29 mouse cellular contexts compared by ENCODE assay signal in genomic region chr10:39949377-39949954, GRCm38 (mm10). TPM values are rescaled to one million over a fixed set of nuclear protein-coding genes. Genes with fewer than 3 reads are reported as not detected.
DNase-seq lines count a peak whose midpoint lies in the region; ATAC-seq and TF ChIP-seq lines count a peak whose summit lies in the region.
"Had no signal": no experiment of that assay in that cellular context is flagged by ENCODE, and none has a peak within 500 bp of the region (broad histone marks: within the 10 kb centered on the region; RNA-seq: fewer than 3 reads in every experiment).

No protein-coding gene starts in this region.

- WGBS in midbrain, embryonic 11.5 days = 50% methylated on average over 2 of the region's 2 CpGs
- WGBS in midbrain, embryonic 16.5 days = 59% methylated on average over 2 of the region's 2 CpGs
- 61% methylated on average over 2 of the region's 2 CpGs for WGBS in midbrain, embryonic 13.5 days
- 34% methylated on average over 2 of the region's 2 CpGs for WGBS in midbrain, postnatal 0 days

- no peaks in the 10 kb centered on the region for H3K36me3 ChIP-seq in megakaryocyte, embryonic 14.5 days (replicated peaks; ENCODE audit: low read length)
- no peaks in the 10 kb centered on the region for H3K36me3 ChIP-seq in midbrain, embryonic 11.5 days (ENCODE audit: control insufficient read depth, insufficient read depth, low read length)
- H3K36me3 ChIP-seq in midbrain, embryonic 16.5 days (ENCODE audit: control insufficient read depth, insufficient read depth, low read length) = no peaks in the 10 kb centered on the region
- H3K36me3 ChIP-seq in midbrain, embryonic 13.5 days = no peaks in the 10 kb centered on the region
- no peaks in the 10 kb centered on the region for H3K36me3 ChIP-seq in midbrain, postnatal 0 days (ENCODE audit: insufficient read depth, low read length)
- H3K36me3 ChIP-seq: embryonic facial prominence, embryonic 13.5 days; embryonic facial prominence, embryonic 15.5 days; forebrain, embryonic 10.5 days; forebrain, embryonic 12.5 days had no signal

- H3K4me1 ChIP-seq in megakaryocyte, embryonic 14.5 days = peaks cover 5% of the 10 kb centered on the region; the same call in 1 of the 2 replicates
- peaks cover 3% of the 10 kb centered on the region; the same call in 1 of the 2 replicates for H3K4me1 ChIP-seq in midbrain, embryonic 11.5 days (ENCODE audit: control insufficient read depth, insufficient read depth, low read length)
- no peaks in the 10 kb centered on the region for H3K4me1 ChIP-seq in midbrain, embryonic 16.5 days (ENCODE audit: control insufficient read depth, insufficient read depth, low read length)
- no peaks in the 10 kb centered on the region for H3K4me1 ChIP-seq in midbrain, embryonic 13.5 days (replicated peaks)
- H3K4me1 ChIP-seq in midbrain, postnatal 0 days (ENCODE audit: insufficient read depth, low read length) = no peaks in the 10 kb centered on the region
- H3K4me1 ChIP-seq: embryonic facial prominence, embryonic 13.5 days; embryonic facial prominence, embryonic 15.5 days; forebrain, embryonic 10.5 days; forebrain, embryonic 12.5 days had no signal

- H3K9me3 ChIP-seq in megakaryocyte, embryonic 14.5 days = no peaks in the 10 kb centered on the region
- no peaks in the 10 kb centered on the region for H3K9me3 ChIP-seq in midbrain, embryonic 11.5 days (ENCODE audit: control insufficient read depth, low read length)
- H3K9me3 ChIP-seq in midbrain, embryonic 16.5 days (replicated peaks; ENCODE audit: control insufficient read depth, low read length, poor library complexity, severe bottlenecking) = no peaks in the 10 kb centered on the region
- H3K9me3 ChIP-seq in midbrain, embryonic 13.5 days = no peaks in the 10 kb centered on the region
- no peaks in the 10 kb centered on the region for H3K9me3 ChIP-seq in midbrain, postnatal 0 days (ENCODE audit: low read length)
- H3K9me3 ChIP-seq: embryonic facial prominence, embryonic 13.5 days; embryonic facial prominence, embryonic 15.5 days; forebrain, embryonic 10.5 days; forebrain, embryonic 12.5 days had no signal

- peak overlapping the region; percentile 19 for H3K4me3 ChIP-seq in megakaryocyte, embryonic 14.5 days (replicated peaks)
- no peak overlapping the region for H3K4me3 ChIP-seq in midbrain, embryonic 11.5 days (ENCODE audit: low read depth, low read length)
- H3K4me3 ChIP-seq in midbrain, embryonic 16.5 days (ENCODE audit: low read depth, low read length) = no peak overlapping the region
- H3K4me3 ChIP-seq in midbrain, embryonic 13.5 days (replicated peaks) = no peak overlapping the region
- no peak overlapping the region for H3K4me3 ChIP-seq in midbrain, postnatal 0 days (ENCODE audit: low read depth, low read length)
- H3K4me3 ChIP-seq: embryonic facial prominence, embryonic 13.5 days; embryonic facial prominence, embryonic 15.5 days; erythroblast, embryonic 14.5 days; forebrain, embryonic 10.5 days; forebrain, embryonic 12.5 days had no signal

- H3K4me2 ChIP-seq in midbrain, embryonic 11.5 days = no peak overlapping the region
- H3K4me2 ChIP-seq in midbrain, embryonic 16.5 days (ENCODE audit: low read length) = no peak overlapping the region
- H3K4me2 ChIP-seq in midbrain, embryonic 13.5 days (replicated peaks) = no peak overlapping the region
- no peak overlapping the region for H3K4me2 ChIP-seq in midbrain, postnatal 0 days (ENCODE audit: low read depth, low read length, poor library complexity, severe bottlenecking)
- H3K4me2 ChIP-seq: embryonic facial prominence, embryonic 13.5 days; embryonic facial prominence, embryonic 15.5 days; forebrain, embryonic 12.5 days had no signal

- no peak overlapping the region for H3K27ac ChIP-seq in midbrain, embryonic 11.5 days (ENCODE audit: low read depth, low read length)
- no peak overlapping the region for H3K27ac ChIP-seq in midbrain, embryonic 16.5 days (ENCODE audit: low read length)
- no peak overlapping the region for H3K27ac ChIP-seq in midbrain, embryonic 13.5 days
- no peak overlapping the region for H3K27ac ChIP-seq in midbrain, postnatal 0 days (ENCODE audit: low read depth, low read length)
- H3K27ac ChIP-seq: embryonic facial prominence, embryonic 13.5 days; embryonic facial prominence, embryonic 15.5 days; forebrain, embryonic 10.5 days; forebrain, embryonic 12.5 days had no signal

- no peaks in the 10 kb centered on the region for H3K27me3 ChIP-seq in megakaryocyte, embryonic 14.5 days (replicated peaks)
- no peaks in the 10 kb centered on the region for H3K27me3 ChIP-seq in midbrain, embryonic 11.5 days (ENCODE audit: control insufficient read depth, insufficient read depth, low read length)
- H3K27me3 ChIP-seq in midbrain, embryonic 16.5 days (ENCODE audit: control insufficient read depth, insufficient read depth, low read depth, low read length) = no peaks in the 10 kb centered on the region
- H3K27me3 ChIP-seq in midbrain, embryonic 13.5 days = peaks cover 14% of the 10 kb centered on the region
- no peaks in the 10 kb centered on the region for H3K27me3 ChIP-seq in midbrain, postnatal 0 days (ENCODE audit: insufficient read depth, low read length)
- H3K27me3 ChIP-seq: embryonic facial prominence, embryonic 13.5 days; embryonic facial prominence, embryonic 15.5 days; forebrain, embryonic 12.5 days had no signal

- DNase-seq in midbrain, embryonic 11.5 days (ENCODE audit: low spot score, missing footprints) = peak; percentile 85
- no peak for DNase-seq in midbrain, postnatal 0 days (ENCODE audit: low spot score)
- no peak for DNase-seq in left cerebral cortex, adult 8-10 months (ENCODE audit: low spot score in 2 of 2)
- DNase-seq: adrenal gland, adult 2 months; adrenal gland, postnatal 10 days; adrenal gland, postnatal 25 days; cerebellum, adult 11 months; cerebellum, adult 18-20 months; cerebellum, adult 8-10 months; cerebellum, adult 9-11 months; cerebellum, postnatal 14 days; cerebellum, postnatal 36 days; embryo, embryonic 11 days had no signal

- ATAC-seq in megakaryocyte, adult 5-6 weeks (ENCODE audit: poor library complexity, severe bottlenecking) = no peak
- ATAC-seq in midbrain, embryonic 11.5 days (ENCODE audit: low FRiP score) = peak; percentile 74
- no peak for ATAC-seq in midbrain, embryonic 16.5 days
- peak; percentile 55; the same call in 1 of the 2 replicates for ATAC-seq in midbrain, embryonic 13.5 days
- 0 out of 2 replicates have a peak, but pooled peaks have one; percentile 23 for ATAC-seq in midbrain, postnatal 0 days (ENCODE audit: low FRiP score)
- ATAC-seq: forebrain, embryonic 14.5 days had no signal

- no peak for TF ChIP-seq CTCF in midbrain, postnatal 0 days (IDR thresholded peaks at IDR 0.05)

- no peak overlapping the region for H3K9ac ChIP-seq in midbrain, embryonic 11.5 days (ENCODE audit: low read length)
- no peak overlapping the region for H3K9ac ChIP-seq in midbrain, embryonic 16.5 days (ENCODE audit: low read depth, low read length)
- H3K9ac ChIP-seq in midbrain, embryonic 13.5 days (replicated peaks) = no peak overlapping the region
- H3K9ac ChIP-seq in midbrain, postnatal 0 days (replicated peaks; ENCODE audit: low read length, poor library complexity, severe bottlenecking) = no peak overlapping the region
- H3K9ac ChIP-seq: embryonic facial prominence, embryonic 13.5 days; embryonic facial prominence, embryonic 15.5 days; forebrain, embryonic 12.5 days had no signal

RNA-seq across cellular contexts. Expression of gene Mfsd4b3, which starts 10.5 kb away (rescaled TPM):
- not detected in 2 replicates for polyA plus RNA-seq in megakaryocyte, embryonic 14.5 days (2012; ENCODE audit: insufficient read depth, low replicate concordance)
- 0.64 and 0.69 TPM in 2 replicates for total RNA-seq in megakaryocyte, adult 5-6 weeks (2015)
- 0.94 and 1.1 TPM in 2 replicates for total RNA-seq in megakaryocyte, adult 5-6 weeks (2017)
- polyA plus RNA-seq in midbrain, embryonic 11.5 days (2014; fragmentation: Nextera tagmentation; extraction: Ambion mirVana) = 0.61 TPM in 1 of 2 replicates, not detected in the other
- polyA plus RNA-seq in midbrain, embryonic 16.5 days (2015; fragmentation: Nextera tagmentation; extraction: Ambion mirVana) = 0.10 and 0.11 TPM in 2 replicates
- polyA plus RNA-seq in midbrain, embryonic 13.5 days (2015; fragmentation: Nextera tagmentation; extraction: Ambion mirVana) = 0.13 TPM in 1 of 2 replicates, not detected in the other
- not detected in 2 replicates for total RNA-seq in midbrain, postnatal 0 days (2014; rRNA removed)
- polyA plus RNA-seq in midbrain, postnatal 0 days (2015; fragmentation: Nextera tagmentation; extraction: Ambion mirVana) = not detected in 2 replicates
- total RNA-seq in left cerebral cortex, adult 8-10 months (2022) = under 1 TPM in 2 of 4 experiments, not detected in 2; 0.21 to 0.46 TPM
- total RNA-seq: common myeloid progenitor, adult 5-6 weeks; MEL had no signal
- polyA plus RNA-seq: erythroblast, embryonic 14.5 days; forebrain, embryonic 10.5 days; forebrain, embryonic 12.5 days had no signal

RNA-seq across cellular contexts. Expression of gene Mfsd4b2, which starts 22.7 kb away (rescaled TPM):
- not detected in 2 replicates for polyA plus RNA-seq in megakaryocyte, embryonic 14.5 days (2012; ENCODE audit: insufficient read depth, low replicate concordance)
- total RNA-seq in megakaryocyte, adult 5-6 weeks (2015) = not detected in 2 replicates
- total RNA-seq in megakaryocyte, adult 5-6 weeks (2017) = not detected in 2 replicates
- not detected in 2 replicates for polyA plus RNA-seq in midbrain, embryonic 11.5 days (2014; fragmentation: Nextera tagmentation; extraction: Ambion mirVana)
- not detected in 2 replicates for polyA plus RNA-seq in midbrain, embryonic 16.5 days (2015; fragmentation: Nextera tagmentation; extraction: Ambion mirVana)
- polyA plus RNA-seq in midbrain, embryonic 13.5 days (2015; fragmentation: Nextera tagmentation; extraction: Ambion mirVana) = not detected in 2 replicates
- total RNA-seq in midbrain, postnatal 0 days (2014; rRNA removed) = not detected in 2 replicates
- 0.07 TPM in 1 of 2 replicates, not detected in the other for polyA plus RNA-seq in midbrain, postnatal 0 days (2015; fragmentation: Nextera tagmentation; extraction: Ambion mirVana)
- total RNA-seq in left cerebral cortex, adult 8-10 months (2022) = under 1 TPM; 0.28 to 0.61 (median 0.36) TPM
- total RNA-seq: common myeloid progenitor, adult 5-6 weeks; ES-E14; MEL had no signal
- polyA plus RNA-seq: brain, embryonic 14.5 days; C2C12; embryonic facial prominence, embryonic 11.5 days; embryonic facial prominence, embryonic 13.5 days; embryonic facial prominence, embryonic 15.5 days; erythroblast, embryonic 14.5 days; forebrain, embryonic 10.5 days; forebrain, embryonic 12.5 days; forebrain, embryonic 14.5 days had no signal

RNA-seq across cellular contexts. Expression of gene Mfsd4b5, which starts 37.0 kb away (rescaled TPM):
- 0.79 TPM in 1 of 2 replicates, not detected in the other for polyA plus RNA-seq in megakaryocyte, embryonic 14.5 days (2012; ENCODE audit: insufficient read depth, low replicate concordance)
- total RNA-seq in megakaryocyte, adult 5-6 weeks (2015) = 0.68 and 0.76 TPM in 2 replicates
- 1.1 and 1.2 TPM in 2 replicates for total RNA-seq in megakaryocyte, adult 5-6 weeks (2017)
- polyA plus RNA-seq in midbrain, embryonic 11.5 days (2014; fragmentation: Nextera tagmentation; extraction: Ambion mirVana) = 0.12 TPM in 1 of 2 replicates, not detected in the other
- polyA plus RNA-seq in midbrain, embryonic 16.5 days (2015; fragmentation: Nextera tagmentation; extraction: Ambion mirVana) = not detected in 2 replicates
- polyA plus RNA-seq in midbrain, embryonic 13.5 days (2015; fragmentation: Nextera tagmentation; extraction: Ambion mirVana) = not detected in 2 replicates
- total RNA-seq in midbrain, postnatal 0 days (2014; rRNA removed) = 0.24 TPM in 1 of 2 replicates, not detected in the other
- polyA plus RNA-seq in midbrain, postnatal 0 days (2015; fragmentation: Nextera tagmentation; extraction: Ambion mirVana) = not detected in 2 replicates
- under 1 TPM in 3 of 4 experiments, not detected in 1; 0.25 to 0.44 (median 0.27) TPM for total RNA-seq in left cerebral cortex, adult 8-10 months (2022)
- total RNA-seq: MEL had no signal
- polyA plus RNA-seq: embryonic facial prominence, embryonic 11.5 days; erythroblast, embryonic 14.5 days; forebrain, embryonic 10.5 days; forebrain, embryonic 12.5 days; forebrain, embryonic 14.5 days had no signal

RNA-seq across cellular contexts. Expression of gene Mfsd4b4, which starts 50.4 kb away (rescaled TPM):
- polyA plus RNA-seq in megakaryocyte, embryonic 14.5 days (2012; ENCODE audit: insufficient read depth, low replicate concordance) = 0.30 TPM in 1 of 2 replicates, not detected in the other
- 2.2 and 2.4 TPM in 2 replicates for total RNA-seq in megakaryocyte, adult 5-6 weeks (2015)
- total RNA-seq in megakaryocyte, adult 5-6 weeks (2017) = 2.1 and 3.5 TPM in 2 replicates
- 3.6 and 3.8 TPM in 2 replicates for polyA plus RNA-seq in midbrain, embryonic 11.5 days (2014; fragmentation: Nextera tagmentation; extraction: Ambion mirVana)
- 4.8 and 5.2 TPM in 2 replicates for polyA plus RNA-seq in midbrain, embryonic 16.5 days (2015; fragmentation: Nextera tagmentation; extraction: Ambion mirVana)
- 3.2 and 3.6 TPM in 2 replicates for polyA plus RNA-seq in midbrain, embryonic 13.5 days (2015; fragmentation: Nextera tagmentation; extraction: Ambion mirVana)
- 9.2 and 9.7 TPM in 2 replicates for total RNA-seq in midbrain, postnatal 0 days (2014; rRNA removed)
- 2.4 TPM in 2 replicates for polyA plus RNA-seq in midbrain, postnatal 0 days (2015; fragmentation: Nextera tagmentation; extraction: Ambion mirVana)
- 10 to 100 TPM in 1 of 4 experiments, 1 to 10 TPM in 3; 8.7 to 10.0 (median 9.0) TPM for total RNA-seq in left cerebral cortex, adult 8-10 months (2022)
- polyA plus RNA-seq: erythroblast, embryonic 14.5 days had no signal

Comparison
In these comparisons a context has a peak if more than half of its experiments do, and no peak if none do; other contexts are left out.
1. ATAC-seq: peak in midbrain, embryonic 11.5 days (single experiment), midbrain, embryonic 13.5 days (single experiment) and midbrain, postnatal 0 days (single experiment); none in megakaryocyte, adult 5-6 weeks (single experiment) and midbrain, embryonic 16.5 days (single experiment).